Mouse (Mus musculus): Measurements from ENCODE around the gene Tmc2. TPM values are rescaled to one million over a fixed set of nuclear protein-coding genes. Genes with fewer than 3 reads are reported as not detected.

The Tmc2 gene
- total and polyA plus RNA-seq, 2 experiments from 2014 or later = not detected

- no peaks in the 10 kb centered on the region for H3K27me3 ChIP-seq (ENCODE audit: insufficient read depth, low read length)
- no peak overlapping the region for H3K4me2 ChIP-seq (ENCODE audit: low read depth, low read length)
- ATAC-seq (no peak), DNase-seq (ENCODE audit: low spot score) (no peak)
- no peaks in the 10 kb centered on the region for H3K9me3 ChIP-seq (ENCODE audit: low read length)
- no peak overlapping the region for H3K4me3 ChIP-seq (ENCODE audit: low read length)
- no peak overlapping the region for H3K27ac ChIP-seq
- no peak for TF ChIP-seq CTCF (IDR thresholded peaks at IDR 0.05; ENCODE audit: low read depth)
- whole genome bisulfite sequencing = 45% methylated on average over 4 of the region's 4 CpGs
- H3K36me3 ChIP-seq (ENCODE audit: insufficient read depth, low read length) = peaks cover 49% of the 10 kb centered on the region
- H3K4me1 ChIP-seq (ENCODE audit: insufficient read depth, low read length) = peaks cover 10% of the 10 kb centered on the region
- no peak overlapping the region for H3K9ac ChIP-seq (replicated peaks; ENCODE audit: low read length)
Measured at GRCm38 (mm10) chr2:130280818-130281217, 85.8 kb downstream of the Tmc2 start.

DNA sequence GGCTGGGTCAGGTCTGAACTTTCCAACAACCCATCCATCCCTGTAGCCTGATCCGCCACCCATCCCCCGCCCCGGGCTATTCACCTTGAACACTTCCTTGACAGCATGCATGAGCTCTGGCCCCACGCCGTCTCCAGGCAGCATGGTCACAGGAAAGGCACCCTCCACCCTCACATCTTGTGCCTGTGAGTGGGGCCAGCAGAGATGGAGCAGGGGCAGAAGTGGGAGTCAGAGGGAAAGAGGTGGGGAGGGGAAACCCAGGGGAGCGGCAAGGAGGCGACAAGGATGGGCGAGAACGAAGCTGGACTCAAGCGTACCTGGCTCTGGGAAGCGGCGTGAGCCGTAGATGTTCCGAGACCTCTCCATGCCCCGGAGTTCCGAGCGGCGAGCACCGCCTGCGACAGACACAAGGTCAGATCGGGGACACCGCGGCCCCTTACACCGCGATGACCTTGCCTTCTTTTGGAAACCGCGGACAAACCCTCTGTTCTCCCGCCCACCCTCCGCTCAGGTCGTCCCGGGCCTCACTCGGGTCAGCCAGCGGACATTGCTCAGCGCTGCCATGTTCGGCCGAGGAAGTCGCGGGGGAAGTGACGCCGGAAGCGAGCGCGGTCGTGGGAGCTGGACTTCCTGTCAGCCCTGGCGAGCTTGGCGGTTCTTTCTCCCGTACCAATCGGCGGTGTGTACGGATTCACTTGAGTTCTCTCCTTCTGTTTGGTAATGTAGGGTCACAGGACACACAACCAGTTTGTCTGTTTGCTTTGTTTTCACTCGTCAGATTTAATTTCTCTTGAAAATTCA, 89.1 kb downstream of the Tmc2 start, which contains the start of gene Idh3b:
Idh3b (minus strand) TSS at position 694 of the 801 bp plus-strand sequence.
- DNase-seq (ENCODE audit: low spot score) (peak; percentile 94), ATAC-seq (peak; percentile 90)
- Histone ChIP-seq H3K36me3 (ENCODE audit: insufficient read depth, low read length) (peaks cover 27% of the 10 kb centered on the region), H3K4me2 (ENCODE audit: low read depth, low read length) (peak within 1 kb of the TSS; percentile 96), H3K4me3 (ENCODE audit: low read length) (peak within 1 kb of the TSS; percentile 67), H3K9ac (replicated peaks; ENCODE audit: low read length) (peak within 1 kb of the TSS; percentile 74), H3K27me3 (ENCODE audit: insufficient read depth, low read length) (no peaks in the 10 kb centered on the region), H3K27ac (peak within 1 kb of the TSS; percentile 57; the same call in 1 of the 2 replicates), H3K4me1 (ENCODE audit: insufficient read depth, low read length) (peaks cover 10% of the 10 kb centered on the region), H3K9me3 (ENCODE audit: low read length) (no peaks in the 10 kb centered on the region)
- TF ChIP-seq CTCF (IDR thresholded peaks at IDR 0.05; ENCODE audit: low read depth) = no peak
- WGBS = under 1% methylated on average over 51 of the region's 51 CpGs

GRCm38 (mm10) chr2:130289086-130289485, 94.1 kb downstream of the Tmc2 start:
- Histone ChIP-seq H3K27me3 (ENCODE audit: insufficient read depth, low read length) (no peaks in the 10 kb centered on the region), H3K4me1 (ENCODE audit: insufficient read depth, low read length) (peaks cover 6% of the 10 kb centered on the region), H3K9me3 (ENCODE audit: low read length) (no peaks in the 10 kb centered on the region), H3K36me3 (ENCODE audit: insufficient read depth, low read length) (no peaks in the 10 kb centered on the region), H3K9ac (replicated peaks; ENCODE audit: low read length) (no peak overlapping the region), H3K27ac (no peak overlapping the region), H3K4me3 (ENCODE audit: low read length) (no peak overlapping the region), H3K4me2 (ENCODE audit: low read depth, low read length) (no peak overlapping the region)
- WGBS = 66% methylated on average over 4 of the region's 4 CpGs
- DNase-seq (ENCODE audit: low spot score) = no peak
- ATAC-seq = no peak
- no peak for TF ChIP-seq CTCF (IDR thresholded peaks at IDR 0.05; ENCODE audit: low read depth)

GRCm38 (mm10) chr2:130291434-130291833, 96.4 kb downstream of the Tmc2 start:
- H3K36me3 ChIP-seq (ENCODE audit: insufficient read depth, low read length) = no peaks in the 10 kb centered on the region
- H3K9me3 ChIP-seq (ENCODE audit: low read length) = no peaks in the 10 kb centered on the region
- DNase-seq (ENCODE audit: low spot score) (peak; percentile 91), ATAC-seq (peak; percentile 70)
- H3K4me2 ChIP-seq (ENCODE audit: low read depth, low read length) = peak overlapping the region; percentile 25; the same call in 1 of the 2 replicates
- peaks cover 3% of the 10 kb centered on the region; the same call in 1 of the 2 replicates for H3K4me1 ChIP-seq (ENCODE audit: insufficient read depth, low read length)
- H3K4me3 ChIP-seq (ENCODE audit: low read length) = no peak overlapping the region
- H3K27me3 ChIP-seq (ENCODE audit: insufficient read depth, low read length) = no peaks in the 10 kb centered on the region
- H3K9ac ChIP-seq (replicated peaks; ENCODE audit: low read length) = peak overlapping the region; percentile 17; the same call in 1 of the 2 replicates
- TF ChIP-seq CTCF (IDR thresholded peaks at IDR 0.05; ENCODE audit: low read depth) = peak; percentile 96
- WGBS = 12% methylated on average over 8 of the region's 8 CpGs
- H3K27ac ChIP-seq = peak overlapping the region; percentile 32; the same call in 1 of the 2 replicates

GRCm38 (mm10) chr2:130293009-130293408, 98.0 kb downstream of the Tmc2 start:
- no peak overlapping the region for H3K4me3 ChIP-seq (ENCODE audit: low read length)
- H3K27me3 ChIP-seq (ENCODE audit: insufficient read depth, low read length) = no peaks in the 10 kb centered on the region
- no peak overlapping the region for H3K4me2 ChIP-seq (ENCODE audit: low read depth, low read length)
- H3K27ac ChIP-seq = no peak overlapping the region
- DNase-seq (ENCODE audit: low spot score) = no peak
- no peak for TF ChIP-seq CTCF (IDR thresholded peaks at IDR 0.05; ENCODE audit: low read depth)
- 62% methylated on average over 3 of the region's 3 CpGs for WGBS
- no peaks in the 10 kb centered on the region for H3K9me3 ChIP-seq (ENCODE audit: low read length)
- H3K9ac ChIP-seq (replicated peaks; ENCODE audit: low read length) = no peak overlapping the region
- no peak for ATAC-seq
- H3K36me3 ChIP-seq (ENCODE audit: insufficient read depth, low read length) = no peaks in the 10 kb centered on the region
- H3K4me1 ChIP-seq (ENCODE audit: insufficient read depth, low read length) = peaks cover 3% of the 10 kb centered on the region; the same call in 1 of the 2 replicates

GRCm38 (mm10) chr2:130293486-130293885, 98.5 kb downstream of the Tmc2 start:
- no peak overlapping the region for H3K27ac ChIP-seq
- no peak overlapping the region for H3K4me3 ChIP-seq (ENCODE audit: low read length)
- no peaks in the 10 kb centered on the region for H3K36me3 ChIP-seq (ENCODE audit: insufficient read depth, low read length)
- H3K4me1 ChIP-seq (ENCODE audit: insufficient read depth, low read length) = peaks cover 3% of the 10 kb centered on the region; the same call in 1 of the 2 replicates
- no peak for TF ChIP-seq CTCF (IDR thresholded peaks at IDR 0.05; ENCODE audit: low read depth)
- no peak overlapping the region for H3K9ac ChIP-seq (replicated peaks; ENCODE audit: low read length)
- no peaks in the 10 kb centered on the region for H3K27me3 ChIP-seq (ENCODE audit: insufficient read depth, low read length)
- no peak overlapping the region for H3K4me2 ChIP-seq (ENCODE audit: low read depth, low read length)
- WGBS = 12% methylated on average over 4 of the region's 4 CpGs
- ATAC-seq = peak; percentile 44
- H3K9me3 ChIP-seq (ENCODE audit: low read length) = no peaks in the 10 kb centered on the region
- DNase-seq (ENCODE audit: low spot score) = peak; percentile 26
